In genomic region chr9:108263690-108264190, GRCm38 (mm10) we compare ENCODE assay signal across 8 mouse cellular contexts. TPM values are rescaled to one million over a fixed set of nuclear protein-coding genes. Genes with fewer than 3 reads are reported as not detected.
A peak's percentile ranks its signal among the peaks of the same experiment; 100 is the strongest.
DNase-seq lines count a peak whose midpoint lies in the region; ATAC-seq lines count a peak whose summit lies in the region.

Gene Dag1, minus strand, starts transcription at chr9:108263958.

- H3K4me3 ChIP-seq in hindbrain, embryonic 12.5 days, result peak within 1 kb of the TSS; percentile 93

- H3K9ac ChIP-seq in hindbrain, embryonic 12.5 days, result peak within 1 kb of the TSS; percentile 91

- H3K27ac ChIP-seq in hindbrain, embryonic 12.5 days, result peak within 1 kb of the TSS; percentile 93

- no peaks in the 10 kb centered on the region for H3K9me3 ChIP-seq in hindbrain, embryonic 12.5 days (replicated peaks)

- H3K36me3 ChIP-seq in hindbrain, embryonic 12.5 days, result no peaks in the 10 kb centered on the region

- peak within 1 kb of the TSS; percentile 75 for H3K4me2 ChIP-seq in hindbrain, embryonic 12.5 days (replicated peaks)

- peak; percentile 99 for ATAC-seq in hindbrain, embryonic 12.5 days (ENCODE audit: low FRiP score)

- no peaks in the 10 kb centered on the region for H3K27me3 ChIP-seq in hindbrain, embryonic 12.5 days

- H3K4me1 ChIP-seq in hindbrain, embryonic 12.5 days, result peaks cover 21% of the 10 kb centered on the region

- DNase-seq in Muller cell, postnatal 12 days (ENCODE audit: inconsistent ontology term), result peak; percentile 100
- DNase-seq in cerebellum, adult 9-11 months, result peak; percentile 99
- peak; percentile 97 to 98 for DNase-seq in frontal cortex, postnatal 10 days (ENCODE audit: low spot score in 2 of 2)
- DNase-seq in layer of hippocampus, postnatal 14 days (ENCODE audit: low spot score in 2 of 2), result peak; percentile 95 to 98
- peak; percentile 100 for DNase-seq in lung, postnatal 14 days
- DNase-seq in retina, adult 2 months (ENCODE audit: low read depth, low spot score), result peak; percentile 83
- DNase-seq in thymus, postnatal 36 days, result peak; percentile 96 to 98

- WGBS in hindbrain, embryonic 12.5 days, result under 1% methylated on average over 70 of the region's 71 CpGs

RNA-seq across cellular contexts. Expression of gene Dag1, which starts in this region (rescaled TPM):
- polyA plus RNA-seq in hindbrain, embryonic 12.5 days (2016; fragmentation: Nextera tagmentation; extraction: Ambion mirVana), result 74.7 and 80.4 TPM in 2 replicates
- 100 to 1,000 TPM; 119 to 120 TPM for total RNA-seq in layer of hippocampus, postnatal 14 days (2021)

Comparison
In these comparisons a context has a peak if more than half of its experiments do, and no peak if none do; other contexts are left out.
1. Peak in every context shown above with its lines: DNase-seq, ATAC-seq, H3K4me3 ChIP-seq and H3K27ac ChIP-seq.